Mouse (Mus musculus) gastrocnemius, adult 18-20 months (tissue): ENCODE results near the gene BC004004. TPM values are rescaled to one million over a fixed set of nuclear protein-coding genes. Genes with fewer than 3 reads are reported as not detected.
A peak's percentile ranks its signal among the peaks of the same experiment; 100 is the strongest.
"Not testable (repeated sequence)": the region's sequence is repeated elsewhere in the genome, so short reads cannot be mapped to it uniquely, and the experiment has no call there.

ENCODE experiments used
- DNase-seq: peaks from one replicate; pipeline ENCODE4 v3.0.0; 2021; ENCODE audit warnings: low spot score
- total RNA-seq, 2 experiments: library from RNA; stranded (reverse); gene quantifications; 2 replicates each; pipeline ENCODE4 v1.2.3; 2021

BC004004 gene
- total RNA-seq, 2 experiments from 2014 or later = 119 to 125 TPM

DNA sequence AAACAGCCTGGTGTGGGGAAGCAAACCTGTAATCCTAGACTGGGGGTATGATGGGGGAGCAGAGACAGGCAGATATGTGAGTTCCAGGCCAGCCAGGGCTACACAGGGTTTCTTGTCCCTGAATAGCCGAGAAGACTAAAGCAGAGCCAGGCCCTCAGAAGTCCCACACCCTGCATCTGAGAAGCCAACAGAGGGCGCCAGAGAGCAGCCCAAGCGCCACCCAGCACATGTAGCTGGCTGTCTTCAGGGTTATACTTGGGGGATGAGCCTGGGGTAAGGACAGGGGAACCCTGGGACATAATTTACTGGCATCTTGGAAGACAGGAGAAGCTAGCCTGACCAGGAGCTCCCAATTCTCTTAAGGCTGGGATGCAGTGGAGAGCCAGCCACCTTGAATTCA is 9.1 kb upstream of the BC004004 start:
- peak; percentile 74 for DNase-seq

DNA sequence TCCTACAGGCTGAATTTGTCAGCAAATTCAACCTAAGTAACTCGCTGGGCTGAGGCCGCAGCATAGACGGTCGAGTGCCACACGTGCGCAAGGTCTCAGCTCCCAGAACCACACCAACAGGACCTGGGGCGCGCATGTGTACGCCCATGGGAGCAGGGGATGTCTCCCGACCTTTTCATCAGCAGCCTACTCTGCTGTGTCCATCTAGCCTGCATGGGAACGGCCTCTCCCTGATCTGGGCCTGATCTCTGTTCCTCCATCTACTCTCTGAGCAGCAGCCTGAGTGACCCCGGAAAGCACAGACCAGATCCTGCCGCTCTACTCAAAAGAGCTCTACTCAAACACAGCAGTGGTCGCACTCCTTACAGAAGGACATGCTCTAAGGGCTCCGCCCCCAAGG is 8.1 kb upstream of the BC004004 start:
- no peak for DNase-seq

DNA sequence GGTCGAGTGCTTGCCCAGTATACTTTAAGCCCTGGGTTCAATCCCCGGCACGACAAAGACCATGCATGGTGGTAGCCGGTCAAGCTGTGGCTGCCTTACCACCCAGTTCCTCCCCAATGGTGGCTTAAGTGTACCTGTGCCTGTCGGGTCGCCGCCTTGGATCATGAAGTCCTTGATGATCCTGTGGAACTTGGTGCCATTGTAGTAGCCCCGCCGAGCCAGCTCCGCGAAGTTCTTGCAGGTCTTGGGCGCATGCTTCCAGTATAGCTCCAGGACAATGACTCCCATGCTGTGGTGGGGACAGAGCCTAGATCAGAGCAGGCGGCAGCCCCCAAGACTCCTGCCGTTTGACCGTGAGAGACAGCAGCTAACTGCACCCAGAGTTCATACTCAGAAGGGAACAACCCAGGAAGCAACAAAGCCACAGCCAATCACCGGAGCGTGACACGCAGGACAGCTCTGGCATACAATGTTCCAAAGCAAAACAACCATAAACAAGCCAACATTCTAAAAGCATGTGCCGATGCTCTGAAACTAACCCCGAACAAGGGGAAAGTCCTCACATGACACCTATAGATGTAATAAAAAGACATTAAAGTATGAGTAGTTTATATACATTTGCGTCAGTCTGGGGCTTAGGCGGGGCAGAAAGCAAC is 6.9 kb upstream of the BC004004 start:
- no peak for DNase-seq

DNA sequence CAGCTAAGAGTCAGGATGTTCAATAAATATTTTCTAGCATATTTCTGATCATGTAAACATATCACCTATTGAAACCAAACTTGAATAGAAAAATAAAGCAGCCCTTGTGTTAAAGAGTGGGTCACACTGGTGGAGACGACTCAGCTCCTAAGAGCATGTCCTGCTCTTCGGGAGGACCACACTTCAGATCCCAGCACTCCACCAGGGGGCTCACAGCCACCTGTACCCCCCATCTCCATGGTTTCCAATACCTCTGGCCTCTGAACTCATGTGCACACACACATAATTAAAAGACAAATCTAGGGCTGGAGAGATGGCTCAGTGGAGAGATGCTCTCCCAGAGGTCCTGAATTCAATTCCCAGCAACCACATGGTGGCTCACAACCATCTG is 6.3 kb upstream of the BC004004 start:
- DNase-seq = no peak

DNA sequence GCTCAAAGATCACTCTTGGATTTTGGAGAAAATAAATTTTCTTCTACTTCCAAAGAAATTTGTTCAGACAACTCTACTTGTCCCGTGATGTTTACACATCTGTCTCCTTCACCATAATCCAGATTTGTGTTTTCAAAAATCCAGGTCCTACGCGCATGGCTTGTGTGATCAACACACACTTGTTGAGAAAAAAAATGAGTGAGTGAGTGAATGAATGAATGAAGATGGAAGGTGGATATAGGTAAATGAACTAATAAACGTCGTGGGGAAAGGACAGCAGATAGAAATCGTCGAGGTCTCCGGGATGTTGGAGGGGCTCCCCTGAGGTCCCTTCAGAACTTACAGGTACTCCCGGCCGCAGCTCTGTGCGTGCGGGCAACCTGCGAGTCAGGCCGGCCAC is 5.2 kb upstream of the BC004004 start:
- no peak for DNase-seq

DNA sequence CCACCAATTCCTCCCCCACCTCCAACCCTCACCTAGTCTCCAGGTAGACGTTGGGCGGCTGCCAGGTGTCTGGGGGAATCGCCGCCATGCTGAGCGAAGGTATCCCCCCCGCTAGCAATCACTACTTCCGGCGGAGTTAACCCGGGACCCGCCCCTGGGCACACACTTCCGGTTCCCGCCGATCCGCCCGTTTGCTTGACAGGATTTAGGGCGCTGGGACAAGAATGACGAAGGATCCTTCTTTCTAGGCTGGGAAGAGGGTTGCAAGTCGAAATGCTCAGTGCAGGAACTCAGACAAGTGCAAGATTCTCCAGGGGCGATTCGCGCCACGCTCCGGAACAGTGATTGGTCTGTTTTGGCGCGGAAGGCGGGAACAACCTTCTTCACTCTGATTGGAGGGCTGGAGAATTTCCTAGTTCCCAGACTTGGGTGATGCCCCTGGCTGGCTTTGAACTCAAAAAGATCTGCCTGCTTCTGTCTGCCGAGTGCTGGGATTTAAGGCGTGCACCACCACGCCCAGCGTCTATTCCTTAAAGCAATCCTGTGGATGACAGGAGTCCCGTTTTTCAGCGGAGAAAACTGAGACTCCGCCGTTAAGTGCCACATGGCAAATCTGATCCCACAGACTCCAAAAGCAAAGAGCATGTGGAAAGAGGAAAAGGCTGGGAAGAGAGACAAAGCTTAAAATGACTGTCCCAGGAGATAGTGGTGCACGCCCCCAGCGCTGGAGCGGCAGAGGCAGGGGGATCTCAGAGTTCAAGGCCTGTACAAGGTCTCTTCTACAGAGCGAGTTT is 4.6 kb upstream of the BC004004 start, which contains the start of gene Ppil1:
Gene Ppil1, minus strand, starts transcription at position 347 of the 794 bp plus-strand sequence.
- DNase-seq = peak; percentile 79

DNA sequence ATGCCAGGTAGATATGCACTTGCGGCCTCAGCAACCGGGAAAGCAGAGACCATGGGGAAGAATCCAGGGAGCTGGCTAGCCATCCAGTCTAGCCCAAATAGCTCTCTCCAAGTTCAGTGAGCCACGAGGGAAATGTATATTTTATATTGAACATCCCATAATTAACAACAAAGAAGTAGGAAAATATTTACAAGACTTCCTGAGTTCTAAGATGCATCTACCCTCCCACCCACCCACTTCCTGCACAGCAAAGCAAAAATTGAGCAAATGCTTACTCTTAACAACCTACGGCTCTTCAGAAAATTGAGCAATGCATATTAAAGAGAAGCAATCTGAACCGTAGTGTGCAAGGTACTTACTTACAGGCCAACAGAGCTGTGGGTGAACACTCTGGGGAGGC is 3.8 kb upstream of the BC004004 start:
- DNase-seq = no peak

DNA sequence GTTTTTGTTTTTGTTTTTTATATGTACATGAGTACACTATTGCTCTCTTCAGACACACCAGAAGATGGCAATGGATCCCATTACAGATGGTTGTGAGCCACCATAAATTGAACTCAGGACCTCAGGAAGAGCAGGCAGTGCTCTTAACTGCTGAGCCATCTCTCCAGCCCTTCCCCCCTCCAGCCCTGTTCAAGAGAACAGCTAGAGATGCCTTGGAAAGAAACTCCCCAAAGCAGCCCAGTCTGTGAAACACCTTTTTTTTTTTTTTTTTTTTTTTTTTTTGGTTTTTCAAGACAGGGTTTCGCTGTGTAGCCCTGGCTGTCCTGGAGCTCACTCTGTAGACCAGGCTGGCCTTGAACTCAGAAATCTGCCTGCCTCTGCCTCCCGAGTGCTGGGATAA is 1.5 kb upstream of the BC004004 start:
- DNase-seq = not testable (repeated sequence)

DNA sequence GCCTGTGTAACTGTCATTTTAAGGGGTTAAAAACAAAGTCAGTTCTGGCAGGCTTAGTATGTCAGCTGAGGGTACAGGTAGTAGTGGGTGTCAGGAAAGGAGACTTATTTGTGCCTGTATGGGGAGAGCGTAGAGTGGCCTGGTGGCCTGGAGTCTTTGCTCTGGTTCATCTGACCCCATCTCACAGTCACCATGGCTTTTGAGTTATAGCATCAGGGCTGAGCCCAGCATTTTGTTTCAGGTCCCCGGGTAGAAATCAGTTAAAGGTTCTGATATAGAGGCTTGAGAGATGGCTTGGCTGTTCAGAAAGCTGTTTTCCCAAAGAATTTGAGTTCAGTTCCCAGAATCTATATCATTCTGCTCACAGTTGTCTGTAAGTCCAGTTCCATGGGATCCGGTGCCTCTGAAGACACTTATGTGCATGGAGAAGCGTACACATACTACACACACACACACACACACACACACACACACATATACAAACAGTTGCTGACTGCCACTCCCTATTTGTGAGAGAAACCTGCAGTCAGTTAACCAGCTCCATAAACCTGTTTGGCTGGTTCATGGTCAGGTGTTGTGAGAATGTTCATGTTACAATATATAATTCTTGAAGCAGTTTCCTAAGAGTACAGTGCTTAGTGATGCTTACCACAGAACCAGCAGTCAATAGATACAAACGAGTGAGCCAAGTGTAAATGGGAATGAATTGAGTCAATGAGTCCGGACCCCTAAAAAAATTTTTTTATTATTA is 482 bp upstream of the BC004004 start:
- no peak for DNase-seq

DNA sequence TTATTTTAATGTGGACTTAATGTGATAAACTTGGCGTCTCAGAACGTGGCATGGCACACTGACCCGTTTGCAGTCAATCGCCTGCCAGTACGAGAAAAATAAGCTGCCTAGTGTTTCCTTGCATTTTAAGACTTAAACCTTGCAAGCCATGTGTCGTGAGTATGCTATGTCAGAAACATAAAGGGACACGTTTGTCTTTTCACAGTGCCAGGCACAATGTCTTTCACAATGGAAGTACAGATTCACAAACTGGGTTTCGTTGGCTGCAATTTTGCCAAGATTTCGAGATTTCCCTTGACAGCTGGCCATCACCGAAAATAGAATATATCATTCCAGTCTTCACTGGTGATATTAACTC is 740 bp downstream of the BC004004 start:
- no peak for DNase-seq

DNA sequence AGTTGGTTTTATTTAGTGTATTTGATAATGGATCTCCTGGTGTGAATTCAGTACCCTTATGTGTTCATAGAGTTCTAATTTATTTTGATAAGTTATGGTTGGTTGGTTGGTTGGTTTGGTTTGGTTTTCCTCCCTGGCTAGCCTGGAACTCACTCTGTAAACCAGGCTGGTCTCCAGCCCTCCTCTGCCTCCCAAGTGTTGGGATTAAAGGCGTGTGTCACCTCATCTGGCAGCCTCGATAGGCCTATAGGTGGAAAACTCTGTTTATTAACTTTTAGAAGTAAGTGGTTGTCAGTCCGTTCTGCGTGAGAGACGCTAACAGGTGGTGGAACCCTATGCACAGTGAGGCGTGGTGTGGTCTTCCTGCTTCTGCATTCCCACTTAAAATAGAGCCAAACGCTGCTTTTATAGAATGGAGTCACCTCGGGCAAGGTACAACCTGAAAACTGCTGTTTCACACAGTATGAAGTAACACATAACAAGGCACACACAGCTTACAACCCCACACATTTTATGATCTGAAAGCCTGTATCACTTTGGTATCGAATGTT is 1.6 kb downstream of the BC004004 start:
- DNase-seq = no peak

DNA sequence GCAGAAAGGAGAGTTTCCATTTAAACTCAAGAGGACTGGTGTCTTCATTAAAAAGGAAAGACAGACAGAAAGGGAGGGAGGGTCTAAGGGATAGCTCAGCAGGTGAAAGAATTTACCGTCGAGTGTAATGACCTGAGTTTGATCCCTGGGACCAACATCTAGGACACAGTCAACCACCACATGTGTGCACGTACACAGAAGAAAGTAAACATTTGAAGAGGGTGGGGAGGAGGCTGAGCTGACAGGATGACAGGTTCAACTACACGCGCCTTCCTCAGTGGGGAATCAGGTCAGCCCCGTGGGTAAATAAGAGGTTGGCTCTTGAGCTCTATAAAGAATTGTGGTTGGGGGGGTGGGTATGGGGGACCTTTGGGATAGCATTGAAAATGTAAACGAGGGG is 4.6 kb downstream of the BC004004 start:
- no peak for DNase-seq

DNA sequence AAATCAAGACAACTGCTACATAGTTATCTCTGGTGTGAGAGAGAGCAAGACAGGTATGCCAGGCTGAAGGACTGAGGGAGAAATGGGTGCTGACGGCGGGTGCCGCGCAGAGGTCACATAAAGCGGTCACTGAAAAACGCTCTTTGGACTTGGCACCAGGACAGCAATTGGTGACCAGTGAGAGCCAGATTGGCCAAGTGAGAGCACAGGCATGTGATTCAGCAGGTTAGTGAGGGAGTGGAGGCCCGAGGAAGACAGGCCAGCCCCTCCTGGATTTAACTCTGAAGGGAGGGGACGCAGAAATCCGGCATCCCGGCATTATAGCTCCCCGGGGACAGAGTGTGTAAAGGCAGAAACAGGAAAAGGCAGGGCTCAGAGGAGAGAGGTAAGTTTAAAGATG is 5.3 kb downstream of the BC004004 start:
- DNase-seq = peak; percentile 47

DNA sequence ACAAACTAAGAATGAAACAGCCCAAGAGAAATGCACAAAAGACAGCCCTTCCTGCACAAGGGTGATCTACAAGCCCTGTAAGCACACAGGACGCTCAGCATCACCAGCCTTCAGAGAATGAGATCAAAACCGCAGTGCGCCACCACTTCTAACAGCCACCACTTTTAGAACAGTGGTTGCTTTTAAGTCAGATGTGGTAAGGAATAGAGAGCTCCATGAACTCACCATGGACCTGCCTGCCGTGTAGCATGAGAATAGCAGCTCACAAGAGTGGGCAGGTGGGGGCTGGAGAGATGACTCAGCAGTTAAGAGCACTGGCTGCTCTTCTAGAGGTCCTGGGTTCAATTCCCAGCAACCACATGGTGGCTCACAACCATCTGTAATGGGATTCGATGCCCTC is 11.8 kb downstream of the BC004004 start:
- DNase-seq = no peak

DNA sequence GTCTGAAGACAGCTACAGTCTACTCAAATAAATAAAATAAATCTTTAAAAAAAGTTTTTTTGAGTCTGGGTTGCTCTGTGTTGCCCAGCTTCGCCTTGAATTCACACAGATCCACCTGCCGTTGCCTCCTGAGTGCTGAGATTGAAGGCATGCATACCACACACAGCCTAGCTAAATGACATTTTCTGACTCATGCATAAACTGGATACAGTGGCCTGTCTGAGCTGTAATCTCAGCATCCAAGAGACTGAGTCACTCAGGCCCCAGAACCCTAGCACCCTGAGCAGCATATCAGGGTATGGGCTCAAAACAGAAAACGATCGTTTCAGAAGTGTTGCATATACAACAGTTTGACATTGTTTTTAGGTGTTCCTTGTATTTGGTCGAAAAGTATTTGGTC is 13.0 kb downstream of the BC004004 start:
- no peak for DNase-seq

DNA sequence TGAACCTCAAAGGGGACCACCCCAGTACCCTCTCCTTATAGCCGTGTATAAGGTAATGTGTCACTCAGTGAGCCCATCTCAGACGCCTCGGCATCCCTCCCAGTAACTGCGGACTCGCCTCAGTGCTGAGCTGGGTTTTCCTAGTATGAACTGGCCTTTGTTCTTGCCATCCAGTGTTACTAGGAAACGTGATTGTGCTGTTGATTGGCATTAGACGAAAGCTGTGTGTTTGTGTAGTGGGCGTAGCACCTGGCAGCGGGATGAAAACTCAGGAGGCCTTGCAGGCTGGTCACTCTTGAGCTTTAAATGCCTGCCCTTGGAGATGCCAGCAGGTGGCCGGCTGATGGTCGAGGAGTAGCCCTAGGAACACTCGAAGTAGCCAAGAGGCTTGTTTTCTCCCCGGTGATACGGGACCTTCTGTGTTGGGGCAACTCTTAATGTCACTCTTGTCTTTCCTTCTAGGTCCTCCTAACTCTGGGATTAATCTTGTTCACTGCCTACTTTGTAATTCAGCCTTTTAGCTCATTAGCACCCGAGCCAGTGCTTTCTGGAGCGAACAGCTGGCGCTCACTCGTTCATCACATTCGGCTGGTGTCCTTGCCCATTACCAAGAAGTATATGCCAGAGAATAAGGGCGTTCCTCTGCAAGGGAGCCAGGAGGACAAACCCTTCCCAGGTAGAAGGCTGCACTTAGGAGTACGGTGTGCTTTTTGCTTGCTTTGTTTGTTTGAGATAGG is 13.8 kb downstream of the BC004004 start:
- DNase-seq = no peak

DNA sequence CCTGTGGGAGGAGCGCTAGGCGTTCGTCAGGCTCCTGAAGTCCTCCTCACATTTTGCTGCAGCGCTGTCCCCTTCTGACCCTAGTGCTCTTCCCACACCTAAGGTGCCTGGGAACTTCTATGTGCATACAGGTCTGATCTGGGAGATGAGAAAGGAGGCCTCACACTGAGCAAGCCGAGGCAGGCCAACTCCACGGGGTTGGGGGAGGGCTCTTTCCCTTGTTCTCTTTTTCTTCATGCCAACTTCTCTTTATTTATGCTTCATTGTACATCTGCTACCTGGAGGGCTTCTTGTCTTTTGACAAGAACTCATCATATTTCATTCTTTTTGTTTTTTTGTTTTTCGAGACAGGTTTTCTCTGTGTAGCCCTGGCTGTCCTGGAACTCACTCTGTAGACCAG is 23.2 kb downstream of the BC004004 start:
- DNase-seq = no peak

DNA sequence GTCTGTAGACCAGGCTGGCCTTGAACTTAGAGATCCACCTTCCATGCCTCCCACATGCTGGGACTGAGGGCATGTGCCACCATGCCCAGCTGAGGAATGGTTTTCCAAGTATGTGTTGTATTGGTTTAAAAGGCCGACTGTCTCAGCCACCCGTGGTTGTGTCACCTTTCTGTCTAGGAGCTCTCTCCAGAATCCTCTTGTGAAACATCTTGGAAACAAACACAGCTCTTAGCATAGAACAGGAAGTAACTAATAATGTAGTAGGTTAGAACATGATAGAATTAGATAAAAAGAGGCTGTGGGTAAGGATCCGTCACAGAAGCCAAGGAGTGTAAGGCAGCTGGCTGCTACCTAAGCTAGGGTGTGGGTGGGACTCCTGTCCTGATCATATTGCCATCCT is 24.4 kb downstream of the BC004004 start:
- no peak for DNase-seq

DNA sequence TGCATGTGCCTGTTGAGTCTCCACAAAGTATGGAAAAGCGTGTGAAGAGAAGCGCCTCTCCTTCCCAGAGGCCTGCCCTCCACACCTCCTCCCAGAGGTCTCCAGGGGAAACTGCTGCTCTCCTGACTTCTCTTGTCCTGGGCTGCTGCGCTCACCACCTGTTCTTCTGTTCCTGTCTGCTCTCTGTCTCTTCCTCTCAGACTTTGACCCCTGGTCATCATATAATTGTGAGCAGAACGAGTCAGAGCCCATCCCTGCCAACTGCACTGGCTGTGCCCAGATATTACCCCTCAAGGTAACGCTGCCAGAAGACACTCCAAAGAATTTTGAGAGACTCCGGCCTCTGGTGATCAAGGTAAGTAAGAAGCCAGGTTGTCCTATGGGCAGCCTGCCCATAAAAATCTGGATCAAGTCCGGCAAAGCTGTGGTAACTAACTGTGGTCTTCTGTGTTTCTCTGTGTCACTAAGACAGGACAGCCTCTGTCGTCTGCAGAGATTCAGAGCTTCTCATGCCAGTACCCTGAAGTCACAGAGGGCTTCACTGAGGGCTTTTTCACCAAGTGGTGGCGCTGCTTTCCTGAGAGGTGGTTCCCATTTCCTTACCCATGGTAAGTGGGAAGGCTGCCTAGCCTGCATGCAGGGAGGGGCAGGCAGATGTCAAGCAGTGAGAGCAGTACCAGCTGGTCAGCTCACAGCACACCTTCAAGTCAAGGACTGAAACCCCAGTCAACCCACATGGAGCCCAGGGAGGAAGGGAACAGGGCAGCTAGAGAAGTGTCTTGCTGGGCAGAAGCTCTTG is 25.4 kb downstream of the BC004004 start:
- DNase-seq = no peak

DNA sequence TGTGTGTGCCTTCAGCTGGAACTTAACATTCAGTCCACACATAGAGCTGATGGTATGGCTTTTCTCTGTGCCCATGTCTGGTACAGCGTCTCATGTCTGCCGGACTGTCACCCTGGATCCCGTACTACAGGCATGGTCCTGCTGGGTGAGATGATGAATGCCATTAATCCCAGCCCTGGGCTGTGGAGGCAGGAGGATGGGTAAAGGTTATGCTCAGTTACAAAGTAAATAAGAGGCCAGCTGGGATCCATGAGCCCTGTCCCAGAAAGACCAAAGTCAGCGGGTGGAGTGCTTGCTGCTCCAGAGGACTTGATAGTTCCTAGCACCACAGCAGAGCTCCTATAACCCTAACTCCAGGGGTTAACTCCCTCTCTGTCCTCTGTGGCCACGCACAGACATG is 27.2 kb downstream of the BC004004 start:
- DNase-seq = no peak

DNA sequence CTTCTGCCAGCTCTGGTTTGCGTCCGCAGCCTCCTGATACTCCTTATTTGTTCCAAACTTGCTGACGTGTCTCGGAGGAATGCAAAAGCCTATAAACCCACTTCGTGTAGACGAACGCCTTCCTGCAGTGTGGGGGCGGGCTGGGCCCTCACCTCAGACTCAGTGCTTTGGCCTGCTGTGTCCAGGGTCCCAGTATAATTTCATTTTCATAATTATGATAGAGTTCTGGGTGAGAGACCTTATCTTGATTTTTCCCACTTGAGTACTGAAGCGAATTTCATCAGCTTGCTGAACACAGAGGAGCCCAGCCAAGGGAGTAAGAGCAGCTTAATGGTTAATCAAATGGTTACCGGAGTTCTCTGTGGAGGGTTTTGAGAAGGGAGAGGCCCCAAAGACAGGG is 28.7 kb downstream of the BC004004 start:
- no peak for DNase-seq
